Mouse (Mus musculus) thymus, adult 2 months (tissue): ENCODE results near the gene Plxna4. TPM values are rescaled to one million over a fixed set of nuclear protein-coding genes. Genes with fewer than 3 reads are reported as not detected.

Source experiments
- DNase-seq: peaks from one replicate; pipeline ENCODE4 v3.0.0; 2021
- H3K27ac ChIP-seq: fragments of 200-500 bp; 2 replicates; pipeline ENCODE4 v1.5.1; 2012; ENCODE audit warnings: low read length, control low read depth; ENCODE audit not compliant: control insufficient read depth, insufficient read depth
- H3K27me3 ChIP-seq: fragments of 200-500 bp; 2 replicates; pipeline ENCODE4 v1.6.1; 2012; ENCODE audit warnings: mild to moderate bottlenecking, low read length, moderate library complexity, mixed read lengths; ENCODE audit not compliant: control insufficient read depth, insufficient read depth
- H3K36me3 ChIP-seq: fragments of 200-500 bp; 2 replicates; pipeline ENCODE4 v1.6.1; 2012; ENCODE audit warnings: mild to moderate bottlenecking, low read length, moderate library complexity; ENCODE audit not compliant: control insufficient read depth, insufficient read depth
- H3K4me1 ChIP-seq: fragments of 200-500 bp; replicated peaks from 2 replicates; pipeline ENCODE4 v1.6.1; 2012; ENCODE audit warnings: low read length; ENCODE audit not compliant: control insufficient read depth, insufficient read depth
- H3K4me3 ChIP-seq: fragments of 200-500 bp; 2 replicates; pipeline ENCODE4 v1.5.1; 2012; ENCODE audit warnings: mild to moderate bottlenecking, low read length, control low read depth, moderate library complexity; ENCODE audit not compliant: control insufficient read depth, insufficient read depth
- CTCF ChIP-seq: fragments of 200-500 bp; IDR thresholded peaks from 2 replicates; pipeline ENCODE4 v1.5.1; 2012; ENCODE audit warnings: mild to moderate bottlenecking, control low read depth, low read length, moderate library complexity, borderline replicate concordance; ENCODE audit not compliant: control insufficient read depth, poor library complexity, insufficient read depth; ENCODE audit errors: extremely low read depth
- POLR2A ChIP-seq: fragments of 200-500 bp; IDR thresholded peaks from 2 replicates; pipeline ENCODE4 v1.6.1; 2012; ENCODE audit warnings: mild to moderate bottlenecking, low read length, control low read depth, moderate library complexity; ENCODE audit not compliant: control insufficient read depth, poor library complexity, insufficient read depth; ENCODE audit errors: extremely low read depth
- WGBS: fragments of 180-500 bp; shearing (Covaris S2); methylation state at CpG from one replicate; pipeline ENCODE4 v1.1.7; 2018; 5-methylcytosine and 5-hydroxymethylcytosine counted together
- polyA plus RNA-seq: library from polyadenylated mRNA; depleted of rRNA; stranded (reverse); fragments of >200 nt; gene quantifications from 2 replicates; pipeline ENCODE4 v1.2.3, GENCODE M21; 2012

Gene Plxna4
- polyA plus RNA-seq, 1 experiment: 0.66 TPM

- Histone ChIP-seq H3K4me3 (no peak overlapping the region), H3K36me3 (no peaks in the 10 kb centered on the region), H3K27me3 (no peaks in the 10 kb centered on the region), H3K4me1 (no peaks in the 10 kb centered on the region), H3K27ac (no peak overlapping the region)
- peak; percentile 18 for DNase-seq
- TF ChIP-seq CTCF: no peak
- no peak for TF ChIP-seq POLR2A
- 24% methylated on average over 3 of the region's 3 CpGs for WGBS
Observed at GRCm38 (mm10) chr6:32320254-32320653, 267.7 kb downstream of the Plxna4 start.

GRCm38 (mm10) chr6:32317470-32317869 is 270.5 kb downstream of the Plxna4 start:
- WGBS: 92% methylated on average over 8 of the region's 8 CpGs
- no peak overlapping the region for H3K27ac ChIP-seq
- TF ChIP-seq CTCF (no peak), POLR2A (no peak)
- no peak for DNase-seq
- no peaks in the 10 kb centered on the region for H3K27me3 ChIP-seq
- no peaks in the 10 kb centered on the region for H3K36me3 ChIP-seq
- H3K4me3 ChIP-seq: no peak overlapping the region
- H3K4me1 ChIP-seq: no peaks in the 10 kb centered on the region

DNA sequence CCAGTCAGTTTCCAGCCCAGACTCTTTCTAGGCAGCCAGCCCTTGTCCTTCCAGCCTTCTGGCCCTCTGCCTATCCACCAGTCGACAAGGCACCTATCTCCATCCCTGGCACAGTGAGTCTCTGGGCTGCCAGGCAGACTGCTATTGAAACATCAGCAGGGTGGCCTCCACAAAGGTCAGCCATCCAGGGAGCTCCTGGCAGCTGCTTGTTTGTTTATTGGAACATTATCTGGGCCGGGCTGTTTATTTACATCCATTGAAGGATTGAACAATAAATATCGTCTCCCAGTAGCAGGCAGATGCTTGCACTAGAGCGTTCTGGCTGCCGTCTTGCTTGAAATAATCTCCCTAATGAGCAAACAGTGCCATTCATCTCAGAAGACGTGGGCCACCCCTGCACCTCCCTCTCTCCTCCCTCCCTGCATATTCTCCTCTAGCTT is 273.0 kb downstream of the Plxna4 start:
- Histone ChIP-seq H3K4me3 (no peak overlapping the region), H3K36me3 (no peaks in the 10 kb centered on the region), H3K27ac (no peak overlapping the region), H3K4me1 (no peaks in the 10 kb centered on the region), H3K27me3 (no peaks in the 10 kb centered on the region)
- TF ChIP-seq POLR2A: no peak
- no peak for TF ChIP-seq CTCF
- no peak for DNase-seq
- 84% methylated on average over 6 of the region's 6 CpGs for WGBS

DNA sequence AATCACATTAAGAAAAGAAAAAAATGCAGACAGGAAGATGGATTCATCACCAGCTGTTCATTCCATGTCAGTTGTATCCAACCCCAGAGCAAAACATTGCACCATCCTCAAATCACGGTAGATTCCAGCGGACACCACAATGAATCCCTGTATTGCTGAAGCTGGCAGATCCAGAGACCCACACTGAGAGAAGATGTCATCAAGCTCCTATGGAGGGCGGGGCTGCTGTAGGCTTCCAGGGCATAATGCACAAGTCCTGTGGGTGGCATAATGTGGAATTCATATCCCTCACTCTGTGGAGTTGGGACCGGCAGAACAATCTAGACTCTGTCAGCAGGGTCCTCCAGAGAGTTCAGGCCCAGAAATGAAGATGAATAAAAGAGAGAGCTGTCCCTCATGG is 278.8 kb downstream of the Plxna4 start:
- 95% methylated on average over 4 of the region's 4 CpGs for WGBS

GRCm38 (mm10) chr6:32300611-32301010 is 287.4 kb downstream of the Plxna4 start:
- no peak for DNase-seq

More for the DNA sequence above, 278.8 kb downstream of the Plxna4 start:
- Histone ChIP-seq H3K4me1 (no peaks in the 10 kb centered on the region), H3K27me3 (no peaks in the 10 kb centered on the region), H3K36me3 (no peaks in the 10 kb centered on the region), H3K27ac (no peak overlapping the region), H3K4me3 (no peak overlapping the region)
- TF ChIP-seq POLR2A: no peak
- no peak for TF ChIP-seq CTCF
- no peak for DNase-seq

GRCm38 (mm10) chr6:32281457-32281856 is 306.5 kb downstream of the Plxna4 start:
- Histone ChIP-seq H3K4me1 (no peaks in the 10 kb centered on the region), H3K36me3 (no peaks in the 10 kb centered on the region), H3K4me3 (no peak overlapping the region), H3K27ac (no peak overlapping the region), H3K27me3 (no peaks in the 10 kb centered on the region)
- no peak for TF ChIP-seq CTCF
- no peak for TF ChIP-seq POLR2A
- no peak for DNase-seq

More at GRCm38 (mm10) chr6:32300611-32301010, 287.4 kb downstream of the Plxna4 start:
- H3K27ac ChIP-seq: no peak overlapping the region
- H3K4me1 ChIP-seq: no peaks in the 10 kb centered on the region
- TF ChIP-seq CTCF (no peak), POLR2A (no peak)
- H3K27me3 ChIP-seq: no peaks in the 10 kb centered on the region
- H3K4me3 ChIP-seq: no peak overlapping the region
- H3K36me3 ChIP-seq: no peaks in the 10 kb centered on the region
- 77% methylated on average over 2 of the region's 2 CpGs for WGBS

GRCm38 (mm10) chr6:32280728-32281127 is 307.3 kb downstream of the Plxna4 start:
- H3K4me3 ChIP-seq: no peak overlapping the region
- TF ChIP-seq POLR2A (no peak), CTCF (no peak)
- no peaks in the 10 kb centered on the region for H3K36me3 ChIP-seq
- H3K4me1 ChIP-seq: no peaks in the 10 kb centered on the region
- H3K27ac ChIP-seq: no peak overlapping the region
- 71% methylated on average over 2 of the region's 2 CpGs for WGBS
- DNase-seq: no peak
- no peaks in the 10 kb centered on the region for H3K27me3 ChIP-seq
